Mouse (Mus musculus) bone marrow macrophage, adult 2 months (primary cell): ENCODE measurements at regions not wholly inside any gene's neighbourhood (a gene's known extent, or its start where the extent isn't known, plus 50 kb on each side); places are given as distances from the start of the nearest gene placed in this dataset.

Source experiments
- H3K27ac ChIP-seq: 2 replicates; pipeline ENCODE4 v1.5.1; 2012; ENCODE audit warnings: low read depth, low read length; ENCODE audit not compliant: insufficient read depth
- H3K4me1 ChIP-seq: 2 replicates; pipeline ENCODE4 v1.6.1; 2012; ENCODE audit warnings: low read length; ENCODE audit not compliant: control insufficient read depth, insufficient read depth
- H3K4me3 ChIP-seq: 2 replicates; pipeline ENCODE4 v1.5.1; 2012; ENCODE audit warnings: mild to moderate bottlenecking, low read length, moderate library complexity; ENCODE audit not compliant: insufficient read depth
- CTCF ChIP-seq: IDR thresholded peaks from 2 replicates; pipeline ENCODE4 v1.5.1; 2012; ENCODE audit warnings: low read depth, mild to moderate bottlenecking, low read length, moderate library complexity
- POLR2A ChIP-seq: IDR thresholded peaks from 2 replicates; pipeline ENCODE4 v1.6.1; 2012; ENCODE audit warnings: mild to moderate bottlenecking, low read depth, low read length, borderline replicate concordance

DNA sequence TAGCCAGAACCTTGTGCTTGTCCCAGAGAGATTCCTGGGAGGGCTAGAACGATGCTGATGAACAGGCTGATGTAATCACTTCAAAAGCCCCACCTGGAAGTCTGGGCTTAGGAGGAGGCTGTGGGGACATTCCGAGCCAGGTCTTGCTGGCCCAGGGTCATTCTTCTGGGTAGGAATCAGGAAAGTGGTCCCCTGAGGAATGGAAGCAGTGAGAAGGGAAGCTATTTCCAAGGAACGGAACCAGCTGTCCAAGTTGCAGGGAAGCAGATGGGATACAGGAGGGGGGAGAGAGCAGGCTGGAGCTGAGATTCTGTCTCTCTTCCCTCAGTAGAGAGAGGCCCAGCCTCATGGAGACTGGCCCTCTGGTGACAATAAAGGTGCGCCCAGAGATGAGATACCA lies 243.9 kb downstream of the Tcf7l2 start:
- Histone ChIP-seq H3K4me3 (no peak overlapping the region), H3K27ac (no peak overlapping the region), H3K4me1 (no peaks in the 10 kb centered on the region)
- TF ChIP-seq POLR2A (no peak), CTCF (no peak)

DNA sequence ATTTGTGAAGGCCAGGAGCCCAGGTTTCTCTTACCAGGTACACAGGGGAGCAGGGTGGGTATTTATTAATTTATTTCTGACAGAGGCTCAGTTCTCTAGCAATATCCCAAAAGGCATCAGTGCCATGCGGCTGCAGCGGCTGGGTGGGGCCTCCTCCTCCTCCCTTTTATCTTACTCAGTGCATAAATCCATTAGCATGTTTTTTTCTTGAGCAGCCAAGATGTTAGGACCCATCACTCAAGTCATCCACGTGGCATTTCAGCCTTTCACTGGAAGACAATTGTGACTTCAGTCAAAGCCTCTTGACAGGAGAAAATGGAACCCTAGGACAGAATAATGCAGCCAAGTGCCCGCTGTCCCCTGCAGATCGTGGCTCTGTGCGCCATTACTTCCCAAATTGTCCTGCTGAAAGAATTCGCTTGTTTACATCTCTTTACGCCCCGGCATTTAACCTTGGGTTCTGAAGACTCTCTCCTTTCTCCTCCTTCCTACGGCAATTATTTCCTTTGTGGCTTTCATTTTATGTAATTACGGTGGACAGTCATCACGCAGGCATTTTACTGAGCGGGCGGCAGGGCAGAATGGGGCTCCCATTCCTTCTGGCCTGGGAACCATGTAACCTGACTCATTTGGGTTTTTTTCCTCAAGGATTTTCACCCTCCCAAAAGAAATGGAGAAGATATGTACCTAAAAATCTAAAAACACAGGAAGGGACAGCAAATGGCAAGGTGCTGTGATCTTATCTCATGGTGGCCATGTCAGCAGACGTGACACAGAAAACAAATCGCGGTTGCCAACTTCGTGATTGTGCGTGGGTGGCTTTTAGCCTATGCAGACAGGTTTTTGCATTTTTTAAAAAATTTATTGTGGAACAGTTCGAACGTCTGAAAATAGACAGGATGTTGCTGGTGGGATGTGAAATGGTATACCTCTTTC lies 250.4 kb downstream of the Tcf7l2 start:
- TF ChIP-seq CTCF (no peak), POLR2A (no peak)
- no peak overlapping the region for H3K4me3 ChIP-seq
- H3K4me1 ChIP-seq = no peaks in the 10 kb centered on the region
- H3K27ac ChIP-seq = no peak overlapping the region

DNA sequence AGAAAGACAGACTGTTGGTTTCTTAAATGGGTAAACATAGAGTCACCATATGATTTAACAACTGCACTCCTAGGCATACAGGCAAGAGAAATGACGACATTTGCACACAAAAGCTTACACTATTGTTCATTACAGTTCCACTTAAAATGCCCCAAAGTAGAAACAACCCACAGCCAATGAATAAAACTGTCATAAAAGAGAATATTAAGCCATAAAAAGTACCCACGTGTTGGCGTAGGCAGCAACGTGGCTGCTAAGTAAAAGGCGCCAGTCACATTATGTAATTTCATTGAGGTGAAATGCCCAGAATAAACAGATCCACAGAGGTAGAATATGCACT lies 251.1 kb downstream of the Tcf7l2 start:
- no peak overlapping the region for H3K4me3 ChIP-seq
- no peaks in the 10 kb centered on the region for H3K4me1 ChIP-seq
- TF ChIP-seq POLR2A = no peak
- no peak for TF ChIP-seq CTCF
- H3K27ac ChIP-seq = no peak overlapping the region

DNA sequence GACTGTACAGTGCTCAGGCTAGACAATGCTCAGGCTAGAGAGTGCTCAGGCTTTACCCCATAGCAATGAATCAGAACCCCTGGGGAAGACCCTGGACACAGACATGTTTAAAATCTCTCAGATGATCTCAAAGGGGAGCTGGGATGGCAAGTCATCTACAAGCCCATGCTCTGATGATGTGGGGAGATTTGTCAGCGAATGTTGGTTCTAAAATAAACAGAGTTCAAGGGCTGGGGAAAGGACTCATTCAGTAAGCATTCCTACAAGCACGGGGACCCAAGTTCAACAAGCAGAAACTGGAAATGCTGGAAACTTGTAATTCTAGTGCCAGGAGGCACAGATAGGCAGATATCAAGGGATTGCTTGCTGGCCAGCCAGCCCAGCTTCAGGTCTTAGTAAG lies 254.1 kb downstream of the Tcf7l2 start:
- Histone ChIP-seq H3K27ac (no peak overlapping the region), H3K4me3 (no peak overlapping the region), H3K4me1 (no peaks in the 10 kb centered on the region)
- TF ChIP-seq CTCF (no peak), POLR2A (no peak)

DNA sequence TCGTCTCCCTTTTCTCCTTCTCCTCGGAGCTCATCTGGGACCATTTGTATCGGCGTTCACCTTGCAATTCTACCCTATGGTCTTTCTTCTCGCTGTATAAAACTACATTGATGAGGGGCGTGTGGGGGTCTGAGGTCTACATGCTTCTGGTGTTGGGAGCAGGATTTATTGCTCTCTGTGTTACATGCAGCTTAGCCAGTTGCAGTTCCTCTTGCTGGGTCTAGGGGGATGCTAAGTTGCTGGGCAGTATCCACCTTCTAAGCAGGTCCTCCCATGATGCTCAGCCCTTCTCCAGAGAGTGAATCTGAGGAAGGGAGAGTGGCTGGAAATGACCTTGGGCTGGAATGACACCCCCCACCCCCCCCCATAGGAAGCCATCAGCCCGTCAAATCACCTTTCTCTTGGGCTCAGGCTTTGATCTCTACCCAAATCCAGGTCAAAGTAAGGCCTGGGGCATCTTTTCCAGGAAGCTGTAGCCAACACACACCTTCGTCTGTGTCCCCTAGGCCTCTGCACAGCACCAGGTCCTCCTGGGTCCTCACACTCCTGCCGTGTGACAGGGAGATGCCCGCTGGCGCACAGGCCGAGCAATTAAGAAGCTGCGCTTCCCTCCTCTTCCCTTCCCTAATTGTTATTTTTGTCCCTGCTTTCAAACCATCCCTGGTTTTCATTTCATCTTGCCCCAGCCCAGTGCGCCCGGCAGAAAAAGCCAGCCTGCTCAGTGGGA lies 257.0 kb downstream of the Tcf7l2 start:
- no peak overlapping the region for H3K27ac ChIP-seq
- no peak overlapping the region for H3K4me3 ChIP-seq
- no peak for TF ChIP-seq CTCF
- no peak for TF ChIP-seq POLR2A
- no peaks in the 10 kb centered on the region for H3K4me1 ChIP-seq

DNA sequence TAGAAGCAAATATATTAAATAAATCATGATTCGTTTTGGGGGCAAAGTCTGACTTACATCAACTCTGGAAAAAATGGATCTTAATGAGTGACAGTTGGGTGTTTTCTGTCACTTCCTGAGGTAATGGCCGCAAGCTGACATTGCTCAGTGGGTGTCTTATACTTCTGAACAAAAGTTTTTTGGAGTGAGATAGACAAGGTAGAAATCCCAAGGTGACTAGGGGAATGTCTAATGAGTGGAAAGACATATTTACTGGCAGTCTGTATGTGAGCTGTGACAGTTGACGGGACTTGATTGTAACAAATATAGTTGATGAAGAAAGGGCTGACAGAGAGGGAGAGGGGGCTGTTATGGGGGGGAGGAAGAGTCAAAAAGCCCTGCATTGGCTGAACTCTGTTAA lies 257.8 kb downstream of the Tcf7l2 start:
- Histone ChIP-seq H3K4me3 (no peak overlapping the region), H3K27ac (no peak overlapping the region), H3K4me1 (no peaks in the 10 kb centered on the region)
- TF ChIP-seq POLR2A = no peak

DNA sequence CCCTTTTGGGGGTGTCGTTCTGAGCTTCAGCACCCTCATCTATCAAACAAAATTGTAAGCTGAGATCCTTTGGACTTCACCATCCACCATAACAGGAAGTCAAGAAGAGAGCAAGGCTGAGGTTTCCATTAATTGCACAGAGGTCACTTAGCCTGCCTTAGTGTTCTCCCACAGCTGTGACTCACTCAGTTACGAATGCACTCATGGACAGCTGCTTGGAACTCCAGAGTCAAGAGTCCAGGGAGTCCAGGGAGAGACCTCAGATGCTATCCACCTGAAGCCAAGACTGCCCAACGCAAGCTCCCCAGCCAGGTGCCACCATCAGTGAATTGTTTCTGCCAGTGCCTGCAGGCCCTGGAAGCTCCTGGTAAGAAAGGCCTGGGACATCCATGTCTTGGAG lies 259.8 kb downstream of the Tcf7l2 start:
- H3K4me1 ChIP-seq = no peaks in the 10 kb centered on the region
- H3K27ac ChIP-seq = no peak overlapping the region
- TF ChIP-seq POLR2A (no peak), CTCF (no peak)
- no peak overlapping the region for H3K4me3 ChIP-seq

DNA sequence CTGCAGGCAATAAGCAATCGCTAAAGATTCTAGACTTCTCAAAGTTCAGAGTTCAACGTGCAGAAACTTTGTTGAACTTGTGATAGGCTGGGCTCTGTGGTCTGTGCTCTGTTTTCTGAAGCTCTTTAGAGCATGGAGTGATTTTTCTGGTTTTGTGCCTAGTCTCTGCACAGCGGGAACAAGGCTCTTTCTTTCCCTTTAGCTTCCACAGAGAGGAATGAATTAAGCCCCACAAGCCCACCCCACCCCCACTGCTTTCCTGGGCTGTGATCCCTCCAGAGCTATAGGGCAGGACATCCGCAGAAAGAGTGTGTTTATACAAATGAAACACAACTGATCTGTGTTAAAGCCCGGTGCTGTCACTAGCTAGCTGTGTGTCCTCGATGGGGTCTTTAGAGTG lies 264.3 kb downstream of the Tcf7l2 start:
- H3K4me3 ChIP-seq = no peak overlapping the region
- no peaks in the 10 kb centered on the region for H3K4me1 ChIP-seq
- H3K27ac ChIP-seq = no peak overlapping the region
- TF ChIP-seq CTCF (no peak), POLR2A (no peak)

DNA sequence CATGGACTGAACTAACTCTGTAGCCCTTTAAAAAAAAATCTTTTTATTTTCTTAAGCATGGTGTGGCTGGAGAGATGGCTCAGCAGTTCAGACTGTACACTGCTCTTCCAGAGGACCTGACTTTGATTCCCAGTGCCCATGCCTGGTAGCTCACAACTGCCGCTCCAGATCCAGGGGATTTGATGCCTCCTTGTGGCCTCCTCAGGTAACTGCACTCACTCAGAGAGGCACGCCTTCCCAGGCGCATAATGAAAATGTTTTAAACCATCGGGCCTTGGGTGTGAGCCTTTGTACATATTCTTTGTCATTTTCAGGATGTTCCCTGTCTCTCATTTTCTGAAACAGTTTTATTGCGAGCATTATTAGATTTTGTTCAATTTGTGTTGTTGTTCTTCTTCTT lies 265.8 kb downstream of the Tcf7l2 start:
- Histone ChIP-seq H3K27ac (no peak overlapping the region), H3K4me1 (no peaks in the 10 kb centered on the region), H3K4me3 (no peak overlapping the region)
- no peak for TF ChIP-seq POLR2A

DNA sequence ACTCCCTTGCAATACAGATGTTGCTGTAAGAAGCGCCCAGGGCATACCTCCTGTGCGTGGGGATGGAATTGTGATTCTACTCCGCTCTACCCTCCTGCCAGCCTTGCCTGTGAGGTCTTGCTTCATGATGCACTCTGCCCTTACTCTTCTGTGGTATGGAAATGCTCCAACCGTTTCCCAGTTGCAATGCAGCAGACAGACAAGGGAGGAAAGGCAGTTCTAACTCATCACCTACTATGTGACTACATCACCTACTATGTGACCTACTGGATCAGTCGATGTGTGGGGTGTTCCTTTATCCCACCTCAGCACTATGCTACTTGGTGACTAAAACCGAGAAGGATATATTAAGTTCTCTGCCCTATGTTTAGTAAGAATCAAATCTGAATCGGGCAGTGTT lies 269.1 kb downstream of the Tcf7l2 start:
- Histone ChIP-seq H3K4me3 (no peak overlapping the region), H3K27ac (no peak overlapping the region), H3K4me1 (no peaks in the 10 kb centered on the region)
- TF ChIP-seq CTCF (no peak), POLR2A (no peak)
